Mouse (Mus musculus): Measurements from ENCODE around the gene Olfr432. TPM values are rescaled to one million over a fixed set of nuclear protein-coding genes. Genes with fewer than 3 reads are reported as not detected.
"Not testable (repeated sequence)": the region's sequence is repeated elsewhere in the genome, so short reads cannot be mapped to it uniquely, and the experiment has no call there.

Olfr432 gene
- polyA plus RNA-seq, 1 experiment = not detected

DNA sequence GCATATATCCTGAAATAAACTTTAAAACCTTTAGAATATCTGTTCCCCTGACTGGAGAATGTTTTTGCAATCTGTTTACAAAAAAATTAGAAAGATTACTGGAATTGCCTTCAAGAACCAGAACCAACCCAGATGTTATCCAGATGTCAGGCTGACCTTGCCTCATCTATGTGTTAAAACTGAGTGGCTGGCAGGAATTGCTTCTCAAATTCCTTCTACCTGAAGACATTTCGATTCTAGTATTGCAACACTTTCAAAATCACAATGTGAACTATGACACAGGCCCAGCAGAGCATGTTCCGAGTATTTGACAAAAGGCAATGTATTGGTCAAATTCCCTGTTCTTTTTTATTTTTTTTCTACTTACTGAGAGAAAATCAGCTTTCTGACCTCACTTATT is 4.6 kb upstream of the Olfr432 start:
- Histone ChIP-seq H3K27ac (ENCODE audit: control insufficient read depth, insufficient read depth, low read depth, low read length) (no peak overlapping the region), H3K4me3 (ENCODE audit: control insufficient read depth, low read depth, low read length) (no peak overlapping the region)
- TF ChIP-seq CTCF (IDR thresholded peaks at IDR 0.05; ENCODE audit: control insufficient read depth, insufficient read depth, insufficient replicate concordance, low read depth, low read length) (no peak), POLR2A (IDR thresholded peaks at IDR 0.05; ENCODE audit: control insufficient read depth, low read depth, low read length) (no peak)

DNA sequence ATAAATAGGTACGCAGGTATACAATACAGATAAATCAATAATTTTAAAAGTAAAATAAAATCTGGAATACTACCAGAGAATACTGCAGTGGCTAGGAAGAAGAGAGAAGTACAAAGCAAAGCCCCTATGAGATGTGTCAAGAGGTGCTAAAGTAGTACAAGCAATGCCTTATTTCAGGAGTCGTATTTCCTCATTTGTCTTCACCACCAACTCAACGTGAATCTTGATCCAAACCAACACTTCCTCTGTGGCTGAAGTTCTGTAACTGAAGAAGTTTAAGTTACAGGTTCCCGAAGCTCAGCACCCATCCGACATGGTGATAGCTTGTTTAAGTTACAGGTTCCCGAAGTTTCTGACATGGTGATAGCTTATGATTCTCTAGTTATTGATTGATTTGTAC is 778 bp upstream of the Olfr432 start:
- H3K27me3 ChIP-seq (ENCODE audit: control insufficient read depth, insufficient read depth, low read length); H3K4me1 ChIP-seq (ENCODE audit: control insufficient read depth, insufficient read depth, low read length); H3K36me3 ChIP-seq (ENCODE audit: control insufficient read depth, insufficient read depth, low read length): not testable (repeated sequence)

More for the DNA sequence above, 4.6 kb upstream of the Olfr432 start:
- Histone ChIP-seq H3K4me1 (ENCODE audit: control insufficient read depth, insufficient read depth, low read length) (no peaks in the 10 kb centered on the region), H3K36me3 (ENCODE audit: control insufficient read depth, insufficient read depth, low read length) (no peaks in the 10 kb centered on the region), H3K27me3 (ENCODE audit: control insufficient read depth, insufficient read depth, low read length) (no peaks in the 10 kb centered on the region)

DNA sequence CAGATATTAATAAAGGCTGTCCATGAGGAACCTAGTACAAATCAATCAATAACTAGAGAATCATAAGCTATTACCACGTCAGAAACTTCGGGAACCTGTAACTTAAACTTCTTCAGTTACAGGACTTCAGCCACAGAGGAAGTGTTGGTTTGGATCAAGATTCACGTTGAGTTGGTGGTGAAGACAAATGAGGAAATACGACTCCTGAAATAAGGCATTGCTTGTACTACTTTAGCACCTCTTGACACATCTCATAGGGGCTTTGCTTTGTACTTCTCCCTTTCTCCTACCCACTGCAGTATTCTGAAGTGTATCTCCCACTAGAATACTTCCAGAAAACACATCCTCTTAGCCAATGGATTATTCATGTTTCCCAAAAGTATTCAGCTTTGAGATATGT is 352 bp downstream of the Olfr432 start:
- H3K36me3 ChIP-seq (ENCODE audit: control insufficient read depth, insufficient read depth, low read length); H3K27ac ChIP-seq (ENCODE audit: control insufficient read depth, insufficient read depth, low read depth, low read length); H3K4me1 ChIP-seq (ENCODE audit: control insufficient read depth, insufficient read depth, low read length); H3K4me3 ChIP-seq (ENCODE audit: control insufficient read depth, low read depth, low read length); H3K27me3 ChIP-seq (ENCODE audit: control insufficient read depth, insufficient read depth, low read length): not testable (repeated sequence)

More for the DNA sequence above, 778 bp upstream of the Olfr432 start:
- not testable (repeated sequence) for H3K4me3 ChIP-seq (ENCODE audit: control insufficient read depth, low read depth, low read length); H3K27ac ChIP-seq (ENCODE audit: control insufficient read depth, insufficient read depth, low read depth, low read length)

DNA sequence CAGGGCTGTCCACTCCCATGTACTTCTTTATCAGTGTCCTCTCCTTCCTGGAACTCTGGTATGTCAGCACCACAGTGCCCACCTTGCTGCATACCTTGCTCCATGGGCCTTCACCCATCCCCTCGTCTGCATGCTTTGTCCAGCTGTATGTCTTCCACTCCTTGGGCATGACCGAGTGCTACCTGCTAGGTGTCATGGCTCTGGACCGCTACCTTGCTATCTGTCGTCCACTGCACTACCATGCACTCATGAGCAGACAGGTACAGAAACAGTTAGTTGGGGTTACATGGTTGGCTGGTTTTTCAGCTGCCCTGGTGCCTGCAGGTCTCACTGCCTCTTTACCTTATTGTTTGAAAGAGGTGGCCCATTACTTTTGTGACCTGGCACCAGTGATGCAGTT is 1.5 kb downstream of the Olfr432 start:
- Histone ChIP-seq H3K4me1 (ENCODE audit: control insufficient read depth, insufficient read depth, low read length) (no peaks in the 10 kb centered on the region), H3K27me3 (ENCODE audit: control insufficient read depth, insufficient read depth, low read length) (no peaks in the 10 kb centered on the region), H3K27ac (ENCODE audit: control insufficient read depth, insufficient read depth, low read depth, low read length) (no peak overlapping the region), H3K36me3 (ENCODE audit: control insufficient read depth, insufficient read depth, low read length) (no peaks in the 10 kb centered on the region), H3K4me3 (ENCODE audit: control insufficient read depth, low read depth, low read length) (no peak overlapping the region)
- TF ChIP-seq POLR2A (IDR thresholded peaks at IDR 0.05; ENCODE audit: control insufficient read depth, low read depth, low read length) (no peak), CTCF (IDR thresholded peaks at IDR 0.05; ENCODE audit: control insufficient read depth, insufficient read depth, insufficient replicate concordance, low read depth, low read length) (no peak)

DNA sequence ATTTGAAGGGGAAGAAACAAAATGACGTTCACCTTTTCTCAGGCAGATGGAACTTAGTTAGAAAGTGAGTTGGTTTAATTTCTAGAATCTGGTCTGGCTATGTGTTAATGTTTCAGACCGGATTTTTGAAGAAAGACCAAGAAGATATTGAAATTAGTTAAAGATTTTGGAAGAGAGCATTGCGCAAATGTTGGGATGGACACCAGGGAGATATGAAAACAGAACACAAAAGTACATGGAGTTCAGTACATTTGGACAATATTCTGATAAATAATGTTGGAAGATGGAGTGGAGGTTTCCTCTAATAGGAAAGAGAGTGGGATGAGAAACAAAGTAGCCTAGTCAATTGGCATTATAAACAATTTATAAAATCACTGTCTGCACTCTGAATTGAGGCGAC is 2.5 kb downstream of the Olfr432 start:
- H3K27ac ChIP-seq (ENCODE audit: control insufficient read depth, insufficient read depth, low read depth, low read length) = peak overlapping the region; percentile 22; the same call in 1 of the 2 replicates
- TF ChIP-seq CTCF (IDR thresholded peaks at IDR 0.05; ENCODE audit: control insufficient read depth, insufficient read depth, insufficient replicate concordance, low read depth, low read length) (no peak), POLR2A (IDR thresholded peaks at IDR 0.05; ENCODE audit: control insufficient read depth, low read depth, low read length) (no peak)
- no peaks in the 10 kb centered on the region for H3K36me3 ChIP-seq (ENCODE audit: control insufficient read depth, insufficient read depth, low read length)
- H3K27me3 ChIP-seq (ENCODE audit: control insufficient read depth, insufficient read depth, low read length) = no peaks in the 10 kb centered on the region
- no peaks in the 10 kb centered on the region for H3K4me1 ChIP-seq (ENCODE audit: control insufficient read depth, insufficient read depth, low read length)
- no peak overlapping the region for H3K4me3 ChIP-seq (ENCODE audit: control insufficient read depth, low read depth, low read length)

DNA sequence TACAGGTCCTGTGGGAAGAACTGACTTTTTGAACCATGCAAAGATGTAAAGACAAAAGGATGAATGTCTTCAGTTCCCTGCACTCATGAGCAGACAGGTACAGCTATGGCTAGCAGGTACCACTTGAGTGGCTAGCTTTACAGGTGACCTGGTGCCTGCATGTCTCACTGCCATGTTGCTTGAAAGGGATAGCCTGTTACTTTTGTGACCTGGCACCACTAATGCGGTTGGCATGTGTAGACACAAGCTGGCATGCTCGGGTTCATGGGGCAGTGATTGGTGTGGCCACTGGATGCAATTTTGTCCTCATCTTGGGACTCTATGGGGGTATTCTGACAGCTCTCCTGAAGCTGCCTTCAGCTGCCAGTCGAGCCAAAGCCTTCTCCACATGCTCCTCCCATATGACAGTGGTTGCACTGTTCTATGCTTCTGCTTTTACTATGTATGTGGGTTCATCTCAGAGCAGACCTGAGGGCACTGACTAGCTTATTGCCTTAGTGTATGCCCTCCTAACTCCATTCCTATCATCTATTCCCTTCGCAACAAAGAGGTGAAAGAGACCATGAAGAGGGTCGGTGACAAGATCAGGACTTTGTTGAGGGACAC is 3.0 kb downstream of the Olfr432 start:
- TF ChIP-seq CTCF (IDR thresholded peaks at IDR 0.05; ENCODE audit: control insufficient read depth, insufficient read depth, insufficient replicate concordance, low read depth, low read length) (no peak), POLR2A (IDR thresholded peaks at IDR 0.05; ENCODE audit: control insufficient read depth, low read depth, low read length) (no peak)
- Histone ChIP-seq H3K4me1 (ENCODE audit: control insufficient read depth, insufficient read depth, low read length) (no peaks in the 10 kb centered on the region), H3K27me3 (ENCODE audit: control insufficient read depth, insufficient read depth, low read length) (no peaks in the 10 kb centered on the region), H3K4me3 (ENCODE audit: control insufficient read depth, low read depth, low read length) (no peak overlapping the region), H3K36me3 (ENCODE audit: control insufficient read depth, insufficient read depth, low read length) (no peaks in the 10 kb centered on the region), H3K27ac (ENCODE audit: control insufficient read depth, insufficient read depth, low read depth, low read length) (peak overlapping the region; percentile 22; the same call in 1 of the 2 replicates)

DNA sequence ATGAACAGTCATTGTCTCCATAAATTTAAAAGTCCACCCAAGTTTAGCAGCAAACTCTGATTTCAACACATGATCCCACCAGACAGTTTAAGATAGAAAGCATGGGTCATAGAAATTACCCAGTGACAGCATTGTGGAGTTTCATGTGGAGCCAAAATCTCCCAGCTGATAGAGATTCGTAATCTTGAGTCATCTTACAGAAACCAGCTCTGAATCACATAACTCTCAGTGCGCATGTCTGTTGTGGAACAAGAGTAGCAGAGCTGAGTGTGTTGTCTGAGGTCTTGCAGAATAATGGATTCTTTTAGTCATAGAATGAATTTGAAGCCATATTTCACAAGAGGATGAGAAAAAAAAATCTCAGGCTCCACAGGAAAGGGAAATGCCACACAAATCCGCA is 4.0 kb downstream of the Olfr432 start:
- Histone ChIP-seq H3K4me3 (ENCODE audit: control insufficient read depth, low read depth, low read length) (no peak overlapping the region), H3K4me1 (ENCODE audit: control insufficient read depth, insufficient read depth, low read length) (no peaks in the 10 kb centered on the region), H3K36me3 (ENCODE audit: control insufficient read depth, insufficient read depth, low read length) (no peaks in the 10 kb centered on the region), H3K27me3 (ENCODE audit: control insufficient read depth, insufficient read depth, low read length) (no peaks in the 10 kb centered on the region), H3K27ac (ENCODE audit: control insufficient read depth, insufficient read depth, low read depth, low read length) (no peak overlapping the region)
- TF ChIP-seq CTCF (IDR thresholded peaks at IDR 0.05; ENCODE audit: control insufficient read depth, insufficient read depth, insufficient replicate concordance, low read depth, low read length) (no peak), POLR2A (IDR thresholded peaks at IDR 0.05; ENCODE audit: control insufficient read depth, low read depth, low read length) (no peak)

DNA sequence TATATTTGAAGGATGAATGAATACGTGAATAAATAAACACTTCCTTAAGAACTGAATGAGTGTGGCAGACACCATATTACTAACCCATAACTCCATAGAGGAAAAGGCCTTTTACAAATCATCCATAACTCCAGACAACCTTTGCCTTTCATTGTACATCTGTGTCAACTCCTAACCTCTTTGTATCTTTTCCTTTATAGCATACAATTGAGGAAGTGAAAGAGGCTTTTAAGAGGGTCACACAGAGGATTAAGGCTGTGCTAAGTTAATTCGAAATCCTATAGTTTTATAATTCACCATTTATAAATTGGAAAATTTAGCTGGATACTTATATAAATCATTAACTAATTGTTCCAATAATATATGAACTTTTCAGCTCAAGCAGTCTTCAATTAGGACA is 6.2 kb downstream of the Olfr432 start:
- TF ChIP-seq POLR2A (IDR thresholded peaks at IDR 0.05; ENCODE audit: control insufficient read depth, low read depth, low read length) (no peak), CTCF (IDR thresholded peaks at IDR 0.05; ENCODE audit: control insufficient read depth, insufficient read depth, insufficient replicate concordance, low read depth, low read length) (no peak)

More for the DNA sequence above, 6.2 kb downstream of the Olfr432 start:
- Histone ChIP-seq H3K27ac (ENCODE audit: control insufficient read depth, insufficient read depth, low read depth, low read length) (no peak overlapping the region), H3K4me1 (ENCODE audit: control insufficient read depth, insufficient read depth, low read length) (no peaks in the 10 kb centered on the region), H3K36me3 (ENCODE audit: control insufficient read depth, insufficient read depth, low read length) (no peaks in the 10 kb centered on the region), H3K27me3 (ENCODE audit: control insufficient read depth, insufficient read depth, low read length) (no peaks in the 10 kb centered on the region), H3K4me3 (ENCODE audit: control insufficient read depth, low read depth, low read length) (no peak overlapping the region)
